Mouse (Mus musculus) G1E (cell line): ENCODE data around the gene Magi3. TPM values are rescaled to one million over a fixed set of nuclear protein-coding genes. Genes with fewer than 3 reads are reported as not detected.

Experiments used
- ATAC-seq: 2 replicates; pipeline ENCODE4 v1.8.0; 2016; ENCODE audit warnings: mild to moderate bottlenecking; ENCODE audit not compliant: insufficient number of reproducible peaks, poor library complexity, low FRiP score, severe bottlenecking; ENCODE audit errors: extremely low read depth
- DNase-seq: peaks from one replicate; pipeline ENCODE4 v3.0.0; 2012; ENCODE audit warnings: low spot score
- H3K27me3 ChIP-seq: 2 replicates; pipeline ENCODE4 v1.6.1; 2012; ENCODE audit warnings: mild to moderate bottlenecking, low read length, inconsistent platforms; ENCODE audit not compliant: insufficient read depth
- H3K36me3 ChIP-seq: replicated peaks from 2 replicates; pipeline ENCODE3; 2012; ENCODE audit warnings: mild to moderate bottlenecking, inconsistent platforms
- H3K4me1 ChIP-seq: 2 replicates; pipeline ENCODE4 v1.6.1; 2012; ENCODE audit warnings: low read depth, low read length, inconsistent platforms, mixed read lengths; ENCODE audit not compliant: insufficient read depth
- H3K4me3 ChIP-seq: 2 replicates; pipeline ENCODE4 v1.5.1; 2012; ENCODE audit warnings: low read depth, mild to moderate bottlenecking, inconsistent platforms, low read length, moderate library complexity, mixed read lengths
- H3K9me3 ChIP-seq: replicated peaks from 2 replicates; pipeline ENCODE4 v1.6.1; 2012; ENCODE audit warnings: inconsistent platforms
- CTCF ChIP-seq: IDR thresholded peaks from 2 replicates; pipeline ENCODE4 v1.5.1; 2012; ENCODE audit warnings: low read depth, low read length, inconsistent platforms, mixed read lengths
- GATA1 ChIP-seq: IDR thresholded peaks from 2 replicates; pipeline ENCODE4 v1.6.1; 2012; ENCODE audit warnings: borderline replicate concordance, low read length, inconsistent platforms, mixed read lengths
- GATA2 ChIP-seq: IDR thresholded peaks from 2 replicates; pipeline ENCODE4 v1.6.1; 2012; ENCODE audit warnings: low read depth, low read length, inconsistent platforms, borderline replicate concordance
- POLR2AphosphoS5 ChIP-seq: IDR thresholded peaks from 2 replicates; pipeline ENCODE4 v1.6.1; 2012; ENCODE audit warnings: low read depth, low read length, inconsistent platforms; ENCODE audit not compliant: insufficient replicate concordance
- TAL1 ChIP-seq: conservative IDR thresholded peaks from 2 replicates; pipeline ENCODE4 v1.6.1; 2012; ENCODE audit warnings: low read depth, low read length, inconsistent platforms, mixed read lengths
- polyA plus RNA-seq: library from polyadenylated mRNA; stranded (reverse); fragments of >175 nt; gene quantifications from 2 replicates; pipeline ENCODE4 v1.2.3, GENCODE M21; 2012
- total RNA-seq, 2 experiments: library from RNA; stranded (forward) in 1 of 2; stranded (reverse) in 1 of 2; fragments of 200-1000 nt in 1 of 2; fragments of >200 nt in 1 of 2; fragmentation: Nextera tagmentation in 1 of 2; gene quantifications; 2 replicates each; pipeline ENCODE4 v1.2.3; 2014 to 2017

Magi3 gene
- total and polyA plus RNA-seq, 3 experiments, result 0.16 TPM; not detected in 2

DNA sequence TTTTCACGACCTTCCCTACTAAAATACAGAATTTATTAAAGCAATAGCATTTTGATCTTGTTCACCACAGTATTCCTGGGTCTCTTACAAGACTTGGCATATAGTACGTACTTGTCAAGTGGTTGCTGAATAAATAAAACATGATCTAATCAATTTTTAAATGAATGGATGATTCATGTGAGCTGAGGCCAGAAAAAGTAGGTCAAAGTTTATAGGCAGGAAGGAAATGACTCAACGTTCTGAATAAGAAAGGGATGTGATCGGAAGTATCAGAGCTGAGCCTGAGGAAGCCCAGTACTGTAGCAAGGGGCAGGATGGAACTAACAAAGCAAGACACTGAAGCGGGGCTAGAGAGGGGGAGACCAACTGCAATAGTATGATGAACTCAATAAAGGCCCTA is 127.4 kb downstream of the Magi3 start:
- Histone ChIP-seq H3K4me3 (no peak overlapping the region), H3K36me3 (no peaks in the 10 kb centered on the region), H3K9me3 (no peaks in the 10 kb centered on the region), H3K27me3 (no peaks in the 10 kb centered on the region), H3K4me1 (no peaks in the 10 kb centered on the region)
- ATAC-seq, result no peak
- TF ChIP-seq CTCF, result no peak
- no peak for TF ChIP-seq GATA1
- TF ChIP-seq POLR2AphosphoS5, result no peak
- TF ChIP-seq GATA2, result no peak
- no peak for TF ChIP-seq TAL1
- no peak for DNase-seq

GRCm38 (mm10) chr3:104082031-104082430 is 138.1 kb downstream of the Magi3 start:
- Histone ChIP-seq H3K4me3 (no peak overlapping the region), H3K9me3 (no peaks in the 10 kb centered on the region), H3K36me3 (no peaks in the 10 kb centered on the region), H3K4me1 (no peaks in the 10 kb centered on the region), H3K27me3 (no peaks in the 10 kb centered on the region)
- ATAC-seq (no peak), DNase-seq (no peak)
- no peak for TF ChIP-seq TAL1
- TF ChIP-seq GATA1, result no peak
- TF ChIP-seq POLR2AphosphoS5, result no peak
- no peak for TF ChIP-seq CTCF
- TF ChIP-seq GATA2, result no peak

DNA sequence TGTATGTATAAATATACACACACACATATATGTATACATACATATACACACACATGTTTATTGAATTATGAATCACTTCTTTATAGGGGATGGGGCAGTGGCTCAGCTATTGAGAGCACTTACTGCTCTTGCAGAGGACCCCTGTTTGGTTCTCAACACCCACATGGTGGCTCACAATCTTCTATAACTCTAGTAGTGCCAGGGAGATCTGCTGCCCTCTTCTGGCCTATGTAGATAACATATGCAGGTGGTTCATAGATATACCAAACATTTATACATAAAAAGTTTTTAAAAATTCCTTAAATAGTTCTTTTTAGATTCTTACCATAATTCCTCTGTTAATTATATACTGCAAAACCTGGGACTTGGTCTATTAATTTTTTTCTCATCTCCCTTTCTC is 141.4 kb downstream of the Magi3 start:
- no peaks in the 10 kb centered on the region for H3K9me3 ChIP-seq
- ATAC-seq (no peak), DNase-seq (no peak)

GRCm38 (mm10) chr3:104069395-104069794 is 150.8 kb downstream of the Magi3 start:
- Histone ChIP-seq H3K4me1 (no peaks in the 10 kb centered on the region), H3K9me3 (no peaks in the 10 kb centered on the region), H3K36me3 (no peaks in the 10 kb centered on the region), H3K27me3 (peaks cover 9% of the 10 kb centered on the region), H3K4me3 (no peak overlapping the region)
- TF ChIP-seq GATA1, result no peak
- TF ChIP-seq GATA2, result no peak
- TF ChIP-seq CTCF, result no peak
- no peak for TF ChIP-seq POLR2AphosphoS5
- TF ChIP-seq TAL1, result no peak
- ATAC-seq (no peak), DNase-seq (no peak)

More for the DNA sequence above, 141.4 kb downstream of the Magi3 start:
- Histone ChIP-seq H3K4me1 (no peaks in the 10 kb centered on the region), H3K4me3 (no peak overlapping the region), H3K27me3 (no peaks in the 10 kb centered on the region), H3K36me3 (no peaks in the 10 kb centered on the region)
- TF ChIP-seq CTCF (no peak), POLR2AphosphoS5 (no peak), GATA1 (no peak), TAL1 (no peak), GATA2 (no peak)

GRCm38 (mm10) chr3:104059001-104059622 is 161.1 kb downstream of the Magi3 start:
- H3K27me3 ChIP-seq, result no peaks in the 10 kb centered on the region; the same call in 1 of the 2 replicates
- no peaks in the 10 kb centered on the region for H3K36me3 ChIP-seq
- no peak overlapping the region for H3K4me3 ChIP-seq
- no peaks in the 10 kb centered on the region for H3K4me1 ChIP-seq
- TF ChIP-seq GATA2 (no peak), POLR2AphosphoS5 (no peak), CTCF (no peak), TAL1 (no peak), GATA1 (no peak)
- no peaks in the 10 kb centered on the region for H3K9me3 ChIP-seq
- DNase-seq (no peak), ATAC-seq (no peak)

GRCm38 (mm10) chr3:104032747-104033146 is 187.4 kb downstream of the Magi3 start:
- H3K27me3 ChIP-seq, result peaks cover 2% of the 10 kb centered on the region; the same call in 1 of the 2 replicates
- DNase-seq (no peak), ATAC-seq (no peak)
- H3K4me3 ChIP-seq, result no peak overlapping the region
- no peaks in the 10 kb centered on the region for H3K4me1 ChIP-seq
- H3K9me3 ChIP-seq, result no peaks in the 10 kb centered on the region
- TF ChIP-seq CTCF (no peak), TAL1 (no peak), POLR2AphosphoS5 (no peak), GATA1 (no peak), GATA2 (no peak)
- H3K36me3 ChIP-seq, result no peaks in the 10 kb centered on the region
